In the genomic region with DNA sequence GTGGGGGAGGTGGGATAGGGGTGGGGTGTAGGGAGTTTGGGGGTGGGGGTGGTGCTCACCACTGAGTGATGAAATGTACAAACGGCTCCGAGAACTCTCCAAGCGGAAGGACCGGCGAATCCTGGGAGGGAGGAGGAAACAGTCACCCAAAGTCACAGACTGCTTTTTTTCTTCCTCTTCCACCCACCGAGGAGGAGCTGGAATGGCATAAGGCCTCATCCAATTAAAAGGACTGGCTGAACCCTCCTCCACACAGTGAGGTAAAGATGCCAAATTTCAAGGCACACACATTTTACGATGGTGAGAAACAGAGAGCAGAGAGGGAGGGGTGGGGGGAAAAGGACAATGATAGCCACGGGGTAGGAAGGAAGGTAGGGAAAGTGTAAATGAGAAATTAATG, we compare ENCODE assay signal across 12 mouse cellular contexts. TPM values are rescaled to one million over a fixed set of nuclear protein-coding genes. Genes with fewer than 3 reads are reported as not detected.
DNase-seq lines count a peak whose midpoint lies in the region; ATAC-seq and TF ChIP-seq lines count a peak whose summit lies in the region.
"Had no signal": no experiment of that assay in that cellular context is flagged by ENCODE, and none has a peak within 500 bp of the region (broad histone marks: within the 10 kb centered on the region; RNA-seq: fewer than 3 reads in every experiment).

No protein-coding gene starts in this region.

- ATAC-seq in hindbrain, embryonic 14.5 days (ENCODE audit: low FRiP score), result no peak
- ATAC-seq: Patski had no signal

- 33% methylated on average over 8 of the region's 8 CpGs for WGBS in kidney, adult 2 months
- 21% methylated on average over 8 of the region's 8 CpGs for WGBS in hindbrain, embryonic 14.5 days

- no peaks in the 10 kb centered on the region for H3K9me3 ChIP-seq in hindbrain, embryonic 14.5 days (ENCODE audit: control insufficient read depth, low read length)
- H3K9me3 ChIP-seq: liver, embryonic 15.5 days had no signal

- H3K27me3 ChIP-seq in kidney, adult 2 months (replicated peaks; ENCODE audit: control insufficient read depth, insufficient read depth, low read length), result no peaks in the 10 kb centered on the region
- no peaks in the 10 kb centered on the region for H3K27me3 ChIP-seq in hindbrain, embryonic 14.5 days (ENCODE audit: control insufficient read depth, insufficient read depth, low read length)
- H3K27me3 ChIP-seq: liver, embryonic 15.5 days; Patski had no signal

- H3K36me3 ChIP-seq in kidney, adult 2 months (ENCODE audit: control insufficient read depth, insufficient read depth, low read length), result no peaks in the 10 kb centered on the region
- H3K36me3 ChIP-seq in hindbrain, embryonic 14.5 days (replicated peaks; ENCODE audit: control insufficient read depth, insufficient read depth), result no peaks in the 10 kb centered on the region
- H3K36me3 ChIP-seq: liver, embryonic 15.5 days had no signal

- DNase-seq in kidney, adult 2 months, result peak; percentile 25
- DNase-seq in kidney, postnatal 10 days, result no peak
- peak; percentile 12 for DNase-seq in urinary bladder, postnatal 14 days (ENCODE audit: low spot score)
- no peak for DNase-seq in urinary bladder, adult 18-20 months (ENCODE audit: low spot score in 2 of 2)
- DNase-seq in hindbrain, embryonic 14.5 days (ENCODE audit: low spot score), result no peak
- DNase-seq in telencephalon, adult 2 months (ENCODE audit: low read depth, low spot score), result peak; percentile 33
- DNase-seq in urinary bladder, postnatal 4 days (ENCODE audit: low spot score in 2 of 2), result no peak
- no peak for DNase-seq in adrenal gland, adult 8-10 months
- DNase-seq: cerebellum, adult 11-12 months had no signal

- H3K27ac ChIP-seq in kidney, adult 2 months (ENCODE audit: insufficient read depth, low read depth, low read length), result no peak overlapping the region
- H3K27ac ChIP-seq in hindbrain, embryonic 14.5 days, result peak overlapping the region; percentile 54; the same call in 1 of the 2 replicates
- H3K27ac ChIP-seq: liver, embryonic 15.5 days had no signal

- no peak overlapping the region for H3K4me2 ChIP-seq in hindbrain, embryonic 14.5 days (replicated peaks)
- H3K4me2 ChIP-seq: liver, embryonic 15.5 days had no signal

- TF ChIP-seq POLR2A in kidney, adult 2 months (IDR thresholded peaks at IDR 0.05; ENCODE audit: low read depth, low read length), result no peak

- H3K9ac ChIP-seq in hindbrain, embryonic 14.5 days, result no peak overlapping the region
- H3K9ac ChIP-seq: liver, embryonic 15.5 days had no signal

- TF ChIP-seq CTCF in kidney, adult 2 months (conservative IDR thresholded peaks at IDR 0.05; ENCODE audit: insufficient read depth, insufficient read length, low read depth, low read length), result no peak

- H3K4me1 ChIP-seq in kidney, adult 2 months (ENCODE audit: control insufficient read depth, insufficient read depth, low read length), result peaks cover 6% of the 10 kb centered on the region; the same call in 1 of the 2 replicates
- peaks cover 22% of the 10 kb centered on the region for H3K4me1 ChIP-seq in hindbrain, embryonic 14.5 days (replicated peaks; ENCODE audit: control insufficient read depth, insufficient read depth, low read length)

- no peak overlapping the region for H3K4me3 ChIP-seq in kidney, adult 2 months (ENCODE audit: insufficient read depth, low read depth, low read length)
- H3K4me3 ChIP-seq in hindbrain, embryonic 14.5 days (replicated peaks; ENCODE audit: low read length), result no peak overlapping the region
- H3K4me3 ChIP-seq: liver, embryonic 15.5 days had no signal

RNA-seq across cellular contexts. Expression of gene Skor1, which starts 48.5 kb away (rescaled TPM):
- polyA plus RNA-seq in kidney, adult 2 months (2012; rRNA removed), result 0.02 and 0.03 TPM in 2 replicates
- 19.5 and 21.5 TPM in 2 replicates for polyA plus RNA-seq in hindbrain, embryonic 14.5 days (2014; fragmentation: Nextera tagmentation; extraction: Ambion mirVana)
- under 1 TPM; 0.06 to 0.18 (median 0.12) TPM for total RNA-seq in adrenal gland, adult 8-10 months (2022)
- polyA plus RNA-seq: liver, embryonic 15.5 days; stomach, embryonic 16.5 days had no signal

Comparison
In these comparisons a context has a peak if more than half of its experiments do, and no peak if none do; other contexts are left out.
1. DNase-seq: peak in kidney, adult 2 months (single experiment), urinary bladder, postnatal 14 days (single experiment) and telencephalon, adult 2 months (single experiment); none in kidney, postnatal 10 days (single experiment), urinary bladder, adult 18-20 months (0 of 2), hindbrain, embryonic 14.5 days (single experiment), urinary bladder, postnatal 4 days (0 of 2) and adrenal gland, adult 8-10 months (single experiment).
2. RNA of gene Skor1, which starts 48.5 kb away (polyA plus RNA-seq): 19.5 to 21.5 TPM in hindbrain, embryonic 14.5 days; 0.02 to 0.03 TPM in kidney, adult 2 months; every median in the first group is over 10 times any median in the second.